Comparison of ENCODE assay signal across 28 mouse cellular contexts in genomic region chr15:77324426-77324825, GRCm38 (mm10).
"Had no signal": no experiment of that assay in that cellular context is flagged by ENCODE, and none has a peak within 500 bp of the region (broad histone marks: within the 10 kb centered on the region; RNA-seq: fewer than 3 reads in every experiment).

No protein-coding gene starts in this region.

- ATAC-seq: hindbrain, postnatal 0 days; intestine, embryonic 16.5 days; liver, embryonic 12.5 days had no signal

- DNase-seq: gastrocnemius, adult 2 months; gastrocnemius, postnatal 10 days; gastrocnemius, postnatal 25 days; heart, adult 18-20 months; heart, postnatal 14 days; heart, postnatal 36 days; kidney, adult 11 months; kidney, adult 2 months; kidney, adult 9 months; kidney, postnatal 14 days; kidney, postnatal 36 days; layer of hippocampus, adult 9-11 months; layer of hippocampus, postnatal 36 days; lung, adult 18-20 months had no signal

- H3K4me1 ChIP-seq: hindbrain, embryonic 13.5 days; hindbrain, embryonic 15.5 days; kidney, embryonic 15.5 days; limb, embryonic 13.5 days; limb, embryonic 15.5 days; liver, embryonic 12.5 days had no signal

- H3K36me3 ChIP-seq: heart, embryonic 13.5 days; heart, embryonic 15.5 days; hindbrain, embryonic 13.5 days; hindbrain, embryonic 15.5 days; kidney, embryonic 15.5 days; limb, embryonic 13.5 days; limb, embryonic 15.5 days; liver, embryonic 12.5 days had no signal

- H3K4me2 ChIP-seq: heart, embryonic 11.5 days; heart, embryonic 13.5 days; heart, embryonic 15.5 days; hindbrain, embryonic 13.5 days; hindbrain, embryonic 15.5 days; kidney, embryonic 15.5 days; limb, embryonic 13.5 days; limb, embryonic 15.5 days; liver, embryonic 12.5 days had no signal

- H3K27me3 ChIP-seq: heart, embryonic 13.5 days; heart, embryonic 15.5 days; hindbrain, embryonic 13.5 days; hindbrain, embryonic 15.5 days; kidney, embryonic 15.5 days; limb, embryonic 13.5 days; limb, embryonic 15.5 days; liver, embryonic 12.5 days had no signal

- H3K9ac ChIP-seq: heart, embryonic 13.5 days; heart, embryonic 15.5 days; hindbrain, embryonic 13.5 days; hindbrain, embryonic 15.5 days; kidney, embryonic 15.5 days; limb, embryonic 13.5 days; limb, embryonic 15.5 days; liver, embryonic 12.5 days; liver, embryonic 14.5 days had no signal

- H3K27ac ChIP-seq: gastrocnemius, adult 2 months; heart, embryonic 13.5 days; heart, embryonic 15.5 days; hindbrain, embryonic 13.5 days; hindbrain, embryonic 15.5 days; hindbrain, postnatal 0 days; kidney, embryonic 15.5 days; kidney, postnatal 0 days; left cerebral cortex, adult 2 months; limb, embryonic 13.5 days; limb, embryonic 15.5 days; liver, embryonic 12.5 days; liver, embryonic 14.5 days had no signal

- H3K4me3 ChIP-seq: gastrocnemius, adult 2 months; heart, embryonic 13.5 days; heart, embryonic 15.5 days; hindbrain, embryonic 13.5 days; hindbrain, embryonic 15.5 days; kidney, embryonic 15.5 days; left cerebral cortex, adult 2 months; limb, embryonic 13.5 days; limb, embryonic 15.5 days; liver, embryonic 12.5 days had no signal

- H3K9me3 ChIP-seq: heart, embryonic 13.5 days; heart, embryonic 15.5 days; hindbrain, embryonic 13.5 days; hindbrain, embryonic 15.5 days; kidney, embryonic 15.5 days; limb, embryonic 13.5 days; limb, embryonic 15.5 days; liver, embryonic 12.5 days had no signal
